Mouse (Mus musculus) adipocyte (in vitro differentiated cells): ENCODE results near the gene Myrip.
"Not testable (repeated sequence)": the region's sequence is repeated elsewhere in the genome, so short reads cannot be mapped to it uniquely, and the experiment has no call there.

Experiments
- DNase-seq: peaks from one replicate; pipeline ENCODE4 v3.0.0-alpha.2; 2016; ENCODE audit warnings: low spot score

Gene Myrip

GRCm38 (mm10) chr9:120301213-120301612 is at the start of gene Myrip:
Myrip (plus strand) TSS chr9:120301513.
- DNase-seq: not testable (repeated sequence)

GRCm38 (mm10) chr9:120259805-120260204 is 41.5 kb upstream of the Myrip start:
- no peak for DNase-seq

GRCm38 (mm10) chr9:120263994-120264393 is 37.3 kb upstream of the Myrip start:
- no peak for DNase-seq

DNA sequence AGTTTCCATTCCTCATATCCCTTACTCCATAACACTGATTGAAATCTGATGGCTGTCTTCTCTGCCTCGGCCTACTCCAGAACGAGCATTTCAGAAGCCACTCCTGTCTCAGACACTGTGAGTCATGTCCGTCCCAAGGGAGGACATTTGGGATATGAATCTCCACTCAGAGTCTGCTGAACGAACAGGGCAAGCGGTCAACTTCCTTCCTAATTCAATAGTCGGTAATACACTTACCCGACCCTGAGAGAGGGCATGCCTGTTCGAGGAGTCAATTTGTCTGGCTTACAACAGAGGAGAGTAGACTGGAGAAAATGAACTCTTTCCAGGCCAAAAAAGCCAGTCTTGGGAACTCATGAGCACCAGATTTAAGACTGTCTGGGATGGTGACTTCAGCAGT is 28.2 kb upstream of the Myrip start:
- no peak for DNase-seq

- DNase-seq: no peak
These were observed 26.1 kb upstream of the Myrip start for GRCm38 (mm10) chr9:120275226-120275625.

GRCm38 (mm10) chr9:120281147-120281546 is 20.2 kb upstream of the Myrip start:
- no peak for DNase-seq

DNA sequence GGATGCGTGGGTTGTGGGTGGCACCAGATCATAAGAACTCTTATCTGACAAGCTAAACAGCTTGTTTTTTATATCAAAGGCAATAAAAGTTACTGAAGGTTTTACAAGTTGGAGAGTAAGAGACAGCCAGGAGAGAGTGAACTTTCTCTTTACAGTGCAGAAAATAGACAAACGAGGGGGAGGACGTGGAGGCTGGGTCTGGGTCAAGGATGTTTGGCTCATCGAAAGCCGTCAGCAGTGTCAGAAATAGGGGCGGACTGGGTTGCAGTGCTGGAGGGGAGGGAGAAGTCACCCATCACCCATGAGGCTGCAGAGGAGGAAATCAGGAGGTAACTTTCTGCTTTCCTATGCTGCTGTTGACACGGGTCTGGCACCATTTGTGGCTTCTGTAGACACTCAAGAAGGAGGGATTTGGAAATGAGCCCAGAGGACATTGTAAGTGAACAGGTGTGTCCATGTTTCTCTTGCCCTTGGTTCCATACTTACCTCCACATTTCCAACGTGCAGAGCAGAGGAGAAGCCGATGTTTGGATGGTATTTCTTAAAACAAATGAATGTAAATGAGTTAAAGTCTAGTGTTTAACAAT is 18.8 kb upstream of the Myrip start:
- DNase-seq: no peak

GRCm38 (mm10) chr9:120283556-120283955 is 17.8 kb upstream of the Myrip start:
- DNase-seq: no peak

GRCm38 (mm10) chr9:120288011-120288410 is 13.3 kb upstream of the Myrip start:
- DNase-seq: no peak

DNA sequence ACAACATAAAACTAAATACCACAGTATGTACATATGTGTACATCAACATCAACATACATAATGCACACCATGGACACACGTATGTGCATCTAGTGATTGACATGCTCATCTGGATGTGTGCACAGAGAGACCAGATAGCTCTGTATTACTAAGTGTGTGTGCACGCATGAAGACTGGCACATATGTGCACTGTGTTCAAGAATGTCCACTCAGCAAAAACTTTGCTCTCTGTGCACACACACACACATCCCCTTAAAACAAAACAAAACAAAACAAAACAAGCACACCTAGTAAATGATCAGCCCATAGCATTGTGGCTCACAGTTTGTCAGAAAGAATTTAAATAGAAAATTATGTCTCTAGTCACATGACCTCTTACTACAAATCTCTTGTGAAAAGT is 10.9 kb upstream of the Myrip start:
- DNase-seq: no peak

GRCm38 (mm10) chr9:120292488-120292887 is 8.8 kb upstream of the Myrip start:
- DNase-seq: no peak

GRCm38 (mm10) chr9:120295527-120295926 is 5.8 kb upstream of the Myrip start:
- DNase-seq: no peak

- no peak for DNase-seq
These were observed 4.4 kb upstream of the Myrip start for GRCm38 (mm10) chr9:120296938-120297337.

GRCm38 (mm10) chr9:120299429-120299828 is 1.9 kb upstream of the Myrip start:
- no peak for DNase-seq

DNA sequence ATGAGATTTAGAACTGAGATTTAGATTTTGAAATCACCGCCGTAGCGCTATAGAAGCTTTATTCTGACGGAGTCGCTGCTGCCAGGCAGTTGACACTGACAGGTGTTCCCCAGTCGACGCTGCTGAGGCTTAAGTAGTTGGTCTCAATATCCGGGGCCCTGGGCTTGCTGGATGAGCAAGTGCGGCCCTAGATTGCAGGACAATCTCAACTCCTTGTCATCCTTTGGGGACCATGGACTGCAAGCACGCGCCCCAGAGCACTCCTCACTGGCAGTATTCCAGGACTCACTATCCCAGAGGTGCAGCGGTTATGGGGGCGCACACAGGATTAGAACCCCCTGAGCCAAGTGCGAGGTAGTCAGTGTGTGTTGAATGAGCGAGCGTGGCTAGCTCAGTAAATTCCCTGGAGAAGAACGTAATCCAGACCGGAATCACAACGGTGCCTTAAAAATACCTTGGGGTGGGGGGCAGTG is 1.7 kb downstream of the Myrip start:
- DNase-seq: no peak

- DNase-seq: no peak
These were observed 2.4 kb downstream of the Myrip start for GRCm38 (mm10) chr9:120303453-120304299.

DNA sequence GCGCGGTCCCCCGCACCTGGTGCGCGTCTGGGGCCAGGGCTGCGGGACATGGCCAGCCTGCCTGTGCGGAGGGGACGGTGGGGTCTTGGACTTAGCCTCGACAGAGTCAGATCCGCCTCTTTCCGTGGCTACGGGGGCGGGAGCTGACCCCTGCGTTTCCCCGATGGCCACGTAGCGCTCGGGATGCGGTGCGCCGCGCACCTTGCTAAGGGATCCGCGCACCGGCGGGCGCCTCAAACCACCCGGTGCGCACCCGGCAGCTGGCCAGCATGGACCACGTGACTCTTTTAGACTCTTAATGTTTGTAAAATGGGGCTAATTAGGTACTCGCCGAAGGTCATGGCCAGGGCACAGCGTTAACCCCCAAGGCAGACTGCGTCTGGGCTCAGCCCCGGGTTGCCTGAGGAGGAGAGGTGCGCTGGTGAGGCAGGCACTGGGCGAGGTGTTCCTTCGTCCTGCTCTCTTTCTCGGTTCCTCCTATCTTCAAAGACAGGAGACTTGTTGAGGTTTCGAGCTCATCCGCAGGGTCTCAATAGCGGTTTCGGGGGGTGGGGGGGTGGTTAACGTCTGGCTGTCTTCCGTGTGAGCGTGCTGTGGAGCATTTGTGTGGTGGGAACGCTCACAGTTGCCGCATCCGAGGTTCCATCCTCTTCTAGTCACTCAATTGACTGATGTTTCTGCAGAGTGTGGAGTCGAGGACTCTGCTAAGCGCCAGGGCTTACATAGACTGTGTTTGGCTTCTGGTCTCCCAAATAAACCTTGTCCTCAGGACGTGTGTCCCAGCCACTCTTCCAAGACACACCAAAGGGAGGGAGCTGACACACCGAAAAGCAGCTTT is 3.2 kb downstream of the Myrip start:
- DNase-seq: no peak

DNA sequence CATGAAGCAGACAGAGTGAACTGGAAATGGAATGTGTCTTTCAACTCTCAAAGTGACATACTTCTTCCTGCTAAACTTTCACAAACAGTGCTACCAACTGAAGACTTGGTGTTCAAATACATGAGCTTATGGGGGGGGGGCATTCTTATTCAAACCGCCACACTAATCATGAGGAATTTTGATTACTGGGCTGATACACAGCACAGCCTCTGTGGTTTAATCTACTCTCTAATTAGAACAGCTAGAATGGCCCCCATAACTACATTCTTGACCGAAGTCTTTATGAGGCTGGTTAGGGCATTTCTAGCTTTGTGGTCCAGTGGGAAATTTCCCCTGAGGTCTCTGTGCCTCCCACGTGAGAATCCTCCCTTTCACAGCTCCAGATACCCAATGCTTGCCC is 13.9 kb downstream of the Myrip start:
- no peak for DNase-seq

GRCm38 (mm10) chr9:120319099-120319498 is 17.8 kb downstream of the Myrip start:
- DNase-seq: no peak

DNA sequence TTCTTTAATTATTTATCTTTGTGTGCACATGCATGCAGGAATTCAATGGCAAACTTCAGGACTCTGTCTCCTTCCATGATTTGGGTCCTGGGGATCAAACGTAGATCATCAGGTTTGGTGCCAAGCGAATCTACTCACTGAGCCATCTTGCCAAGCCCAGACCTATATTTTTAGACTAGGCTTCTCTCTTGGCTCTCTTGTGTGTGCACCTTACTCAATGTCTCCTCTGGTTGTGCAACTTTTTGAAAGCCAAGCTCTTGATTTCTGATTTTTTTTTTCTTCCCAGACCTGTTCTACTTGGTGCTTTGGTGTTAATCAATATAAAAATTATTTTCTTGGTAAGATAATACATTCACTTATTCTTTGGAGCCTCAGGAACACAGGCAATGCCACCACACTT is 19.3 kb downstream of the Myrip start:
- no peak for DNase-seq

GRCm38 (mm10) chr9:120322702-120323426 is 21.6 kb downstream of the Myrip start:
- no peak for DNase-seq

DNA sequence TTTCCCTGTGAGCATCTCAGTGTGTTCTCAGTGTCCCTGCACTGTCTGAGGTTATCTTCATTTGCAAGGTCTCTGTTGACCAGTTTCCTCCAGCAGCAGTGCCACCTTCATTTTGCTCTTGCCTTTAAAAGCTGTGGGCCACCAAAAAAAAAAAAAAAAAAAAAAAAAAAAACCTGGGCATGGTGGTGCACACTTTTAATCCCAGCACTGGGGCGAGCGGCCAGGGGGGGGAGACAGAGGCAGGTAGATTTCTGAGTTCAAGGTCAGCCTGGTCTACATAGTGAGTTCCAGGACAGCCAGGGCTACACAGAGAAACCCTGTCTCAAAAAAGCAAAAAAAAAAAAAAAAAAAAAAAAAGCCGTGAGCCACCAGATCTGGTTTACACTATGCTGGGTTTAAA is 29.7 kb downstream of the Myrip start:
- not testable (repeated sequence) for DNase-seq
